Mouse (Mus musculus): ENCODE results near the gene Nfkbid. TPM values are rescaled to one million over a fixed set of nuclear protein-coding genes. Genes with fewer than 3 reads are reported as not detected.

Nfkbid gene
- polyA plus RNA-seq (2012; rRNA removed) = 0.76 and 1.2 TPM in 2 replicates

DNA sequence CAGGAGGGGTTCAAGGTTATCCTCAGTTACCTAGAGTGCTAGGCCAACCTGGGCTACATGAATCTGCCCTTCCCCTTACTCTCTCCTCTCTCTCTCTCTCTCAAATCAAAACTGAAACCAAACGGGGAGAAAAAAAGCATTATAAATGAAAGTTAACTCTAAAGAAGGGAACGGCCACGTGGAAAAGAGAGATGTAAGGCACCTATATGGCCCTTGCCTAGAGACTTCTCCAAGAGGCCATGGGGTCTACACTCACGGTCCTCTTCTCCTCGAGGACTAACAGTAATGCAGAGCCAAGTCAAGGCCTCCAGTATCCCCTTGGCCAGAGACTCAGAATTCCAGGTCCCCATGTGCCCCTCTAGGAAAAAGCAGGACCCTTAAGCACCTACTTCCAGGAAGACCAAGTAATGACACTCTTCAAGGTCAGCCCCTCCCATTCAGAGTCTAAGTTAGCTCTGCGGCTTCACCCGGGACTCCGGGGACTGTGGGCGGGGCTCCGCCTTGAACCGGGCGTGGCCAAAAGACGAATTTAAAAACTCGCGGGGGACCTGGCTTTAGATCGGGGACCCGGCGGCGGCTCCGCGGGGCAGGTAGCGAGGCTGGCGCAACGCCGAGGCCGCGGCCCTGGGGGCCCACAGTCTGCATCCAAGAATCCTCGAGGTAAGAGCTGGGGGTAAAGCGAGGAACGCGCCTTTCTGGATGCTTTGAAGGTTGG lies at the start of gene Nfkbid:
Nfkbid (plus strand) TSS at position 558 of the 715 bp plus-strand sequence.

DNA sequence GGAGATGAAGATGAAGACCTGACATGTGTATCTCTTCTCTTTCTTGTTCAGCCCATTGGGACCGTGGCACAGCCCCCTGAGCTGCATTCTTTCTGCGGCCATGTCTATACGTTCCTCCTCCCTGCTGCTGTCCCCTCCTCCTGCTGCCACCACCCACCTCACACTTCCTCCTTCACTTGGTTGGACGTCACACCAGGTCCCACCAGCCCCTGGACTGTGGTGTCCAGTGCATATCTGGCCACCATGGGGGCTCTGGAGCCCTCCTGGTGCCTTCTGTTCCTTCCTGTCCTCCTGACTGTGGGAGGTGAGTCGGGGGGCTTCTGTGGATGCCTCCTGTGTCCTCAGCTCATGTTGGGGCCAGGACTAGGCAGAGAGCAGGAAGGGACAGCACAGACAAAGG lies 7.9 kb upstream of the Nfkbid start, which contains the start of gene Tyrobp:
Tyrobp (plus strand) TSS at position 165 of the 400 bp plus-strand sequence.

DNA sequence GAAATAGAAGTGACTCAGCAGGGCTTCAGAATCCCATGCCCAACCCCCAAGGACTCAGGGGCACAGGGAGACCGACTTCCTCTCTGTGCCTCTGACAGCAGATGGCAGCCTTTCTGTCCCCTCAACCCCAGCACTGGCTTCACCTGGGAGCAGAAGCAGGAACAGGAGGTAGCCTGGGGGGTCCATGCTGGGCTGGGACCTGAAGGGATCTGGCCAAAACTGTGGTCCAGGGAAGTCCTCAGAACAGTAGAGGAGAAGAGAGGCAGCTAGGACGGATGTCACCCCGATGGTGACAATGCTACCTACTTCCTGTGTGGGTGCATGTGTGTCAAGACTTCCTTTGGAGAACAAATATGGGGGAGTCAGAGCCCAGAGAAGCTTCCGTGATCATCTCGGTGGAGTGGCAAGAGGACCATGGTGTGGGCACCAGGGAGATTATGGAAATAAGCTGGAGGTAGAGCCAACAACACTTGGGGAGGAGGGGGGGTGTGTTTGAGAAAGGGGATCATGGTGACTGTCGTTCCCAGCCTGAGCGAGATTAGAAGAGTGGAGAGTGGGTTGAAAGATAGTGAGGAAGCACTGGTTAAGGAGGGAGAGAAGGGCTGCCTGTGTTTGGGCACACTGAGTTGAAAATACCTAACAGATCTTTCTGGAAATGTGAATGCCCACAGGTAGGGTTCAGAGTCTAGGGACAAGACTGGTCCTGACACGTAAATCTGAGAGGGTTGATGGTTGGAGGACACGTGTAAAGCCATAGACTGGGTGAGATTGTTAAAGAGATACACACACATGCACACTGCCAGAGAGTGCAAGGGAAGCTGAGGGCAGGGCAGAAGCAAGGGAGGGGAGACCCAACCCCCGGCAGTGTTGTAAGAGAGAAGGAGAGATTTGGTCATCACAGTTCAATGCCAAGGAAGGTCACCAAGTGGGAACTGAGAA lies 1.7 kb upstream of the Nfkbid start, which contains the start of gene Hcst:
Hcst (minus strand) TSS at position 294 of the 939 bp plus-strand sequence.

DNA sequence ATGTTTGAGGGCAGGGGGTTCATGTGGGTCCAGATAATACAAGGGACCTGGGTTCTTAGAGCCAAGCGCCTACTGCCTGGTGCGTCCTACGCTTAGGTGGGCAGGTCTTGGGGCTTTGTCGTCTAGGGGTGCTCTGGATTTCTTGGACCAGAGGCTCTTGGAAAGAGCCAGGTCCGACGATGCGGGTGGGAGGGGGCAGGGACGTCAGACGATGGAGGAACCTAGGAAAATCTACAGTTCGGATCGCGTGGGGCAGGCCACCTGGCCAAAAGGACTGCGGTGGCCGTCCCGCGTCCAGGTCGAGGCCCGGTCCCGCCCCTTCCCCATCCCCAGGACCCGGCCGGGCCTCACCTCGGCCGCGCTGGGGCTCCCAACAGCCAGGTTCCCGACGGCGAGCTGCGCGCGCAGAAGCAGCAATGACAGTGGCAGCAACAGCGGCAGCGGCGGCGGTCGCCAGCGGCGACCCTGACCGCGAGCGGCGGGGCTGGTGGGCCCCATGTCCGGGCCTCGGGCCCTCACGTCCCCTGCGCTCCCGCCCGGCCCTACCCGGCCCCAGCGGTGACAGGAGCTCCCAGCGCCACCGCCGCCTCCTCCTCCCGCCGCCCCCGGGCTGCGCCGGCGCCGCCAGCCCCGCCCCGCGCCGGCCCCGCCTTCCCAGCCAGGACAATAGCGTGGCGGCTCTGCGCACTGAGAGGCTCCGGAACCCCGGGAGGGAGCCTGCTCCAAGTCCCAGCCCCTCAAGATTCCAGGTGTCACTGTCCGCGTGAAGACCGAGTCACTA lies 23.6 kb downstream of the Nfkbid start, which contains the start of gene Aplp1:
Aplp1 (minus strand) TSS at position 565 of the 781 bp plus-strand sequence.

DNA sequence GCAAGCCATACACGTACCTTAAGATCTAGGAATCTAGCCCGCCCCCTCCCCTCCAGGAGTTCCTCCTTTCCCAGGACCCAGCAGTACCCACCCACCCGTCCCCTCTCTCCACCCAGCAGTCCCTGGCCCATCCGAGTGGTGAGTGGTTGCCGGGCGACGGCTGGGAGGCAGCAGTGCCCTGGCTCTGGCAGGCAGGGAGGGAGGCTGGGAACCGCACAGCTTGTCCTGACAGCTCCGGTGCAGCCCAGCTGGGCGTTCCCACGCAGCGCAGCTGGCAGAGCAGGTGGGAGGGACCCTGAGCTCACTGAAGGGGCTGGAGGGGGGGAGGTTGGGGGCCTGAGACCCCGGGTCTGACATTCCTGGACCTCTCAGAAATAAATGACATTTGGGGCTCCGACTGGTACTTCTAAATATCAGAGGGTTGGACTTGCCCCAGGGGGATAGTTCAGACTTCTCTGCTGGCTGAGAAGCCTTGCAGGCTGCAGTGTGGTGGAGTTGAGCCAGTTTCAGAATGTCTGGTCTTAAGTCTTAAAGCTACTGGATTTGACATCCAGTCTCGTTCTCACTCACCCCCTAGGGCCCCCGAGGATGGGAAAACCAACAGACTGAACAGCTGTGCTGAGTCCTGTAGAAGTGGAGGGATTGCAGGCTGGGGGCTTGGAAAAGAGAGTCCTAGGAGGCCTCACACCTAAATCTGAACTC lies 36.2 kb downstream of the Nfkbid start, which contains the start of the genes Kirrel2 and Nphs1:
Kirrel2 (minus strand) TSS at position 62 of the 702 bp plus-strand sequence.
Nphs1 (plus strand) TSS at position 687 of the 702 bp plus-strand sequence.

Other genes with a start within 250 kb of the Nfkbid start
- gene Cox7a1, start 237.6 kb upstream of the Nfkbid start, polyA plus RNA-seq (2012; rRNA removed) = 2.8 and 3.4 TPM in 2 replicates
- 109 and 119 TPM in 2 replicates for gene Capns1, start 222.9 kb upstream of the Nfkbid start, polyA plus RNA-seq (2012; rRNA removed)
- gene Polr2i, start 189.8 kb upstream of the Nfkbid start, polyA plus RNA-seq (2012; rRNA removed) = 64.7 and 70.6 TPM in 2 replicates
- gene Tbcb, start 189.5 kb upstream of the Nfkbid start, polyA plus RNA-seq (2012; rRNA removed) = 24.6 and 27.0 TPM in 2 replicates
- gene Ovol3, start 186.0 kb upstream of the Nfkbid start, polyA plus RNA-seq (2012; rRNA removed) = 0.07 TPM in 1 of 2 replicates, not detected in the other
- not detected in 2 replicates for gene Thap8, start 141.6 kb upstream of the Nfkbid start, polyA plus RNA-seq (2012; rRNA removed)
- 12.3 and 12.9 TPM in 2 replicates for gene Wdr62, start 141.3 kb upstream of the Nfkbid start, polyA plus RNA-seq (2012; rRNA removed)
- gene Clip3, start 130.0 kb upstream of the Nfkbid start, polyA plus RNA-seq (2012; rRNA removed) = 0.85 and 0.99 TPM in 2 replicates
- gene Alkbh6, start 113.0 kb upstream of the Nfkbid start, polyA plus RNA-seq (2012; rRNA removed) = 13.6 and 13.9 TPM in 2 replicates
- 9.4 and 10.6 TPM in 2 replicates for gene Syne4, start 106.9 kb upstream of the Nfkbid start, polyA plus RNA-seq (2012; rRNA removed)
- 0.12 and 0.16 TPM in 2 replicates for gene E130208F15Rik, start 100.0 kb upstream of the Nfkbid start, polyA plus RNA-seq (2012; rRNA removed)
- 4.5 and 5.2 TPM in 2 replicates for gene Sdhaf1, start 97.8 kb upstream of the Nfkbid start, polyA plus RNA-seq (2012; rRNA removed)
- 1.1 and 1.2 TPM in 2 replicates for gene Lrfn3, start 59.0 kb upstream of the Nfkbid start, polyA plus RNA-seq (2012; rRNA removed)
- 65.2 and 83.0 TPM in 2 replicates for gene Tyrobp, start 8.0 kb upstream of the Nfkbid start, polyA plus RNA-seq (2012; rRNA removed)
- 2.0 and 2.7 TPM in 2 replicates for gene Hcst, start 1.9 kb upstream of the Nfkbid start, polyA plus RNA-seq (2012; rRNA removed)
- gene Aplp1, start 23.8 kb downstream of the Nfkbid start, polyA plus RNA-seq (2012; rRNA removed) = 2.6 and 3.0 TPM in 2 replicates
- gene Kirrel2, start 36.0 kb downstream of the Nfkbid start, polyA plus RNA-seq (2012; rRNA removed) = 0.06 and 0.09 TPM in 2 replicates
- gene Nphs1, start 36.6 kb downstream of the Nfkbid start, polyA plus RNA-seq (2012; rRNA removed) = 0.06 and 0.07 TPM in 2 replicates
- 40.2 and 47.9 TPM in 2 replicates for gene Prodh2, start 71.9 kb downstream of the Nfkbid start, polyA plus RNA-seq (2012; rRNA removed)
- 5.9 and 7.3 TPM in 2 replicates for gene Arhgap33, start 113.3 kb downstream of the Nfkbid start, polyA plus RNA-seq (2012; rRNA removed)
- 3.4 and 3.7 TPM in 2 replicates for gene Hspb6, start 130.4 kb downstream of the Nfkbid start, polyA plus RNA-seq (2012; rRNA removed)
- gene Proser3, start 130.6 kb downstream of the Nfkbid start, polyA plus RNA-seq (2012; rRNA removed) = 5.0 and 6.7 TPM in 2 replicates
- gene Lin37, start 138.1 kb downstream of the Nfkbid start, polyA plus RNA-seq (2012; rRNA removed) = 14.5 and 16.8 TPM in 2 replicates
- gene U2af1l4, start 141.6 kb downstream of the Nfkbid start, polyA plus RNA-seq (2012; rRNA removed) = 30.3 and 31.5 TPM in 2 replicates
- gene Gm49396, start 141.6 kb downstream of the Nfkbid start, polyA plus RNA-seq (2012; rRNA removed) = 1.0 and 1.8 TPM in 2 replicates
- 52.6 and 62.2 TPM in 2 replicates for gene Psenen, start 141.9 kb downstream of the Nfkbid start, polyA plus RNA-seq (2012; rRNA removed)
- 1.6 and 1.8 TPM in 2 replicates for gene Igflr1, start 143.7 kb downstream of the Nfkbid start, polyA plus RNA-seq (2012; rRNA removed)
- gene Kmt2b, start 167.0 kb downstream of the Nfkbid start, polyA plus RNA-seq (2012; rRNA removed) = 9.7 and 11.2 TPM in 2 replicates
- 0.03 and 0.09 TPM in 2 replicates for gene Zbtb32, start 177.2 kb downstream of the Nfkbid start, polyA plus RNA-seq (2012; rRNA removed)
- 0.21 and 0.71 TPM in 2 replicates for gene Upk1a, start 191.1 kb downstream of the Nfkbid start, polyA plus RNA-seq (2012; rRNA removed)
- 430 and 478 TPM in 2 replicates for gene Cox6b1, start 204.4 kb downstream of the Nfkbid start, polyA plus RNA-seq (2012; rRNA removed)
- 0.03 TPM in 1 of 2 replicates, not detected in the other for gene Etv2, start 214.1 kb downstream of the Nfkbid start, polyA plus RNA-seq (2012; rRNA removed)
- gene Rbm42, start 228.6 kb downstream of the Nfkbid start, polyA plus RNA-seq (2012; rRNA removed) = 21.9 and 25.1 TPM in 2 replicates
- gene Haus5, start 243.3 kb downstream of the Nfkbid start, polyA plus RNA-seq (2012; rRNA removed) = 24.1 and 28.2 TPM in 2 replicates
- gene Pmis2, start 249.9 kb downstream of the Nfkbid start, polyA plus RNA-seq (2012; rRNA removed) = not detected in 2 replicates